Comparison of ENCODE assay signal across 8 mouse cellular contexts in genomic region chr19:4306190-4306577, GRCm38 (mm10). TPM values are rescaled to one million over a fixed set of nuclear protein-coding genes. Genes with fewer than 3 reads are reported as not detected.
DNase-seq lines count a peak whose midpoint lies in the region; ATAC-seq lines count a peak whose summit lies in the region.

Grk2 (minus strand) TSS chr19:4306222.

- no peaks in the 10 kb centered on the region for H3K9me3 ChIP-seq in hindbrain, embryonic 10.5 days

- H3K4me1 ChIP-seq in hindbrain, embryonic 10.5 days (replicated peaks) = peaks cover 50% of the 10 kb centered on the region

- peak; percentile 49 for ATAC-seq in frontal cortex, adult (ENCODE audit: low TSS enrichment)

- H3K4me3 ChIP-seq in hindbrain, embryonic 10.5 days = peak within 1 kb of the TSS; percentile 95

- H3K36me3 ChIP-seq in hindbrain, embryonic 10.5 days = no peaks in the 10 kb centered on the region

- H3K27me3 ChIP-seq in hindbrain, embryonic 10.5 days (ENCODE audit: insufficient read depth, poor library complexity, severe bottlenecking) = no peaks in the 10 kb centered on the region

- H3K27ac ChIP-seq in hindbrain, embryonic 10.5 days = peak within 1 kb of the TSS; percentile 95

- WGBS in hindbrain, embryonic 10.5 days = 2% methylated on average over 37 of the region's 46 CpGs

- peak; percentile 74 for DNase-seq in MN1 (ENCODE audit: low spot score)
- DNase-seq in cerebellum, adult 9-10 months = peak; percentile 83
- peak; percentile 85 for DNase-seq in hindbrain, embryonic 10.5 days (ENCODE audit: low spot score)
- peak; percentile 77 to 87 for DNase-seq in layer of hippocampus, postnatal 10 days (ENCODE audit: low spot score in 2 of 2)
- peak; percentile 86 for DNase-seq in lung, postnatal 14 days
- peak; percentile 85 for DNase-seq in ovary, postnatal 36 days (ENCODE audit: low spot score)
- peak; percentile 88 for DNase-seq in thymus, postnatal 25 days

RNA-seq across cellular contexts. Expression of gene Grk2, which starts in this region (rescaled TPM):
- 14.8 and 16.7 TPM in 2 replicates for polyA plus RNA-seq in hindbrain, embryonic 10.5 days (2016; fragmentation: Nextera tagmentation; extraction: Ambion mirVana)
- total RNA-seq in layer of hippocampus, postnatal 10 days (2021) = 100 to 1,000 TPM; 141 to 147 TPM

Comparison
In these comparisons a context has a peak if more than half of its experiments do, and no peak if none do; other contexts are left out.
1. Peak in every context shown above with its lines: DNase-seq, ATAC-seq, H3K4me3 ChIP-seq and H3K27ac ChIP-seq.